Mouse (Mus musculus) kidney, postnatal 25 days (tissue): ENCODE results near the gene Eef1akmt2.

ENCODE experiments used
- DNase-seq, 2 experiments: peaks; one replicate each; pipeline ENCODE4 v3.0.0; 2021; ENCODE audit warnings: mixed read lengths in 2 of 2

Eef1akmt2 gene

GRCm38 (mm10) chr7:132852173-132852844 lies at the start of gene Eef1akmt2:
Gene Eef1akmt2, minus strand, starts transcription at chr7:132852673.
- peak; percentile 82 to 90 for DNase-seq

DNA sequence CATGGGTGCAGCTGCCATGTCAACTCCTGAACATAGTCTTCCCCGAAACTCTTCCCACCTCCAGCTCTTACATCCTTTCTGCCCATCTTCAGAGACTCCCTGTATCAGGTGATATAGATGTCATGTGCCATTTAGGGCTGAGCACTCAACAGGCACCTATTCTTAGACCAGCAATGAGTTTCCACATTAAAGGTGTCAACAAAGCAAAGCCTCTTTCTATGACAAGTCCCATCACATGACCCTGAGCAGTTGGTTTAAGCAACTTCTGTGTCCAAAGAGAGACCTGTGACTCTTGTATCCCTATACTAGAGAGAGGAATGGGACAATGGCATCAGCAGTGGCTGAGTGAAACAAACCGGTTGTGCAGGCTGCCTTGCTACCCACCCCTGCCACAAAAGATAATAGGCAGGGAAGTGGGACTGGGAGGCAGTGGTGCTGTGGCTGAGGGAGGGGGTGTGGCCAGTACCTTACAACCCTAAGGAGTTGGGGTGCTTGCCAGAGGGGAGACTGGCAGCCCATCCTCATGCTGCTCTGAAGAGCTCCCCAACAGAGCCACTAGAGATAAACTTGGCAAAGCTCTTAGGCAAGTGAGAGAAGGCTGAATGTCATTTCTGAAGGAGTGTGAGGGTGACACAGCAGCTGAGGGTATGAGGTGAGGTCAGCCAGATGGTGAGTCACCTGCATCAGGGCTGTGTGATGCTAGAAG lies 48.5 kb upstream of the Eef1akmt2 start:
- DNase-seq: no peak

DNA sequence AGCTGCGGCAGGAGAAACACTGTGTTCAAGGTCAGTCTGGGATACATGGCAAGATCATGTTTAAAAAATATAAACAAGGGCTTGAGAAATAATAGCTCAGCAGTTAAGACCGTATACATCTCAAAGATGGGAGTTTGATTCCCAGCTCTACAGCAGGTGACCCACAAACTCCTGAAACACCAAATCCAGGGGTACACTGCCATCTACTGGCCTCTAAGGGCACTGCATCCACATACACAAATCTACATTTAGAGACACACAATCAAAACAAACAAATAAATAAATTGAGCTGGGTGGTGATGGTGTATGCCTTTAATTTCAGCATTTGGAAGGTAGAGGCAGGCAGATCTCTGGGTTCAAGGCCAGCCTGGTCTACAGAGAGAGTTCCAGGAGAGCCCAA lies 45.8 kb upstream of the Eef1akmt2 start:
- peak in 1 of 2 experiments; percentile 56 for DNase-seq

DNA sequence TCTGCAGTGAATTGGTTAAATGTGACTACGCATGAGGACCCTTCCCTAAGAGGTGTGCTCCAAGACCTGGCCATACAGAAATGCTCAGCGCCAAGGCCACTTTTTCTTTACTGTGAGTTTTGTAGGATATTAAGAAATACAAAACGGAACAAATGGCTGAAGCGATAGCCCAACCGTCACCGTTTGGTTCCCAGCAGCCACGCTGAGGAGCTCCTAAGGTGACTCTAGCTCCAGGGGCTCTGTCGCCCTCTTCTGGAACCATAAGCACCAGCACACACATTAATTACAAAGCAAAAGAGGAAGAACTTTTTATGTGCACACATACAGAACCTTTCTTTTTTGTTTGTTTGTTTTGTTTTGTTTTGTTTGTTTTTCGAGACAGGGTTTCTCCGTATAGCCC lies 44.8 kb upstream of the Eef1akmt2 start:
- no peak for DNase-seq

- DNase-seq: peak; percentile 59 to 74
Observed at GRCm38 (mm10) chr7:132896206-132896815, 43.8 kb upstream of the Eef1akmt2 start.

DNA sequence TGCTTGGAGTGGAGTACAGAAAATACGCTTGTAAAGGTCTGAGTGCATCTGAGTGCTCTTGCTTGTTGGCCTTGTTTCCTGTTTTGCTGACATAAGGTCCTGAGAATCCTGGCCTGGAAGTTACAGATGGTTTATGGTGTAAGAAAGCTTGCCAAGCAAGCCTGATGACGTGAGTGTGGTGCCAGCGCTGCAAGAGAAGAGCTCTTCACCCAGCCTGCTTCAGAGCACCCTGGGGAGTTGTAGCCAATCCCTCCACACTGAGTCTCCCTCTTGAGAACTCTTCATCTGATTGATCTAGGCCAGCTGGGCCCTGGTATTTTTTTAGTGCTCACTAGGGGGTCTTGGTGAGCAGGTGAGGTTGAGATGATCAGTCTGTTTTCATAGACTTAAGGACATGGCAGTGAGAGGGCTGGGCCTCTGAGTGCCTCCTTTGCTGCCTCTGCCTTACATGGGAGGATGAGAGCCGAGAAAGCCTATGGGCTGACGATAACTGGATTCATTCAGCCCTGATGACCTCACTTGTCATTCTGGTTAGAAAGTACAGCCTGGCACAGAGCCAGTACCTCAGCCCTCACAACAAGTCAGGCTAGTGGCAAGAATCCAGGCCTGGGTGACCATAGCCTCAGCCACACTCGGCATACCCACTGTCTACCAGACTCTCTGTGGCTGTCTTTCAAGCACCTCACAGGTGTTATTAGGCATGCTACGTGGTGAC lies 42.5 kb upstream of the Eef1akmt2 start:
- peak; percentile 63 to 71 for DNase-seq

GRCm38 (mm10) chr7:132893336-132893735 lies 40.9 kb upstream of the Eef1akmt2 start:
- no peak for DNase-seq

- DNase-seq: no peak
Observed at GRCm38 (mm10) chr7:132892806-132893205, 40.3 kb upstream of the Eef1akmt2 start.

GRCm38 (mm10) chr7:132892311-132892661 lies 39.8 kb upstream of the Eef1akmt2 start:
- no peak for DNase-seq

GRCm38 (mm10) chr7:132891561-132892310 lies 39.3 kb upstream of the Eef1akmt2 start:
- DNase-seq: peak; percentile 27 to 72

DNA sequence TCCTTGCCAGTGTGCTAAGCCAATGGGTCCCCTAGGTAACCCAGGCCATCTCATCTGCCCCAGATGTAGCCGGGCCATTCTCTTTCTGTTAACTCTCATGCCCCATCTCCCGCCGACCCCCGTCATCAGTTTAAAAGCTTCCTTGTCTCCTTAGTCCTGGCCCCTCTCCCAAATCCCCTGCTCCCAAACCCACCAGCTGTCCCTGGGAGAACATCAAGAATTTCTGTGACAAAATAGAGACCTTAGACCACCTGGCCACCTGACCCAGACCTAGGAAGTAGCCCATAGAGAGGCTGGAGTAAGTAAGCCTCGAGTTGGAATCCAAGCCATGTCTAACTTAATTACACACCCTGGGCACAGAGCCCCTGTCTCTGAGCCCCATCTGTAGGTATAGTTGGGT lies 37.7 kb upstream of the Eef1akmt2 start:
- no peak for DNase-seq

DNA sequence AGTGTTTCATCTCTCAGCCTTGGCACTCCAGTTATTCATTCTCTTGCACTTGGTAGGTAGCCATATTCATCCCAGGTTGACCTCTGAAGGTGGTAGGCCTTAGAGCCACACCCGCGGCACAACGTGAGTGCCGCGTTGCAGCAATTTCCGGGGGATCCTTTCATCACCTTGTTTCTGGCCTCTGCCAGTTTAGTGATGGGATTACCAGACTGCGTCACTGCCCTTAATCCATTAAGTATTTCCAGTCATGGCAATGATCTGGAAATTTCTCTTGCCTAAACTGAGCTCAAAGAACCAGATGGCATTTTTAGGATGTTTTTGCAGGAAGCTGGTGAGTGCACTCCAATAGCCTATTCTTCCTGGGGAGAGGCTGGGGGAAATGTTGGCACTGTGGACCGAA lies 37.2 kb upstream of the Eef1akmt2 start:
- no peak for DNase-seq

DNA sequence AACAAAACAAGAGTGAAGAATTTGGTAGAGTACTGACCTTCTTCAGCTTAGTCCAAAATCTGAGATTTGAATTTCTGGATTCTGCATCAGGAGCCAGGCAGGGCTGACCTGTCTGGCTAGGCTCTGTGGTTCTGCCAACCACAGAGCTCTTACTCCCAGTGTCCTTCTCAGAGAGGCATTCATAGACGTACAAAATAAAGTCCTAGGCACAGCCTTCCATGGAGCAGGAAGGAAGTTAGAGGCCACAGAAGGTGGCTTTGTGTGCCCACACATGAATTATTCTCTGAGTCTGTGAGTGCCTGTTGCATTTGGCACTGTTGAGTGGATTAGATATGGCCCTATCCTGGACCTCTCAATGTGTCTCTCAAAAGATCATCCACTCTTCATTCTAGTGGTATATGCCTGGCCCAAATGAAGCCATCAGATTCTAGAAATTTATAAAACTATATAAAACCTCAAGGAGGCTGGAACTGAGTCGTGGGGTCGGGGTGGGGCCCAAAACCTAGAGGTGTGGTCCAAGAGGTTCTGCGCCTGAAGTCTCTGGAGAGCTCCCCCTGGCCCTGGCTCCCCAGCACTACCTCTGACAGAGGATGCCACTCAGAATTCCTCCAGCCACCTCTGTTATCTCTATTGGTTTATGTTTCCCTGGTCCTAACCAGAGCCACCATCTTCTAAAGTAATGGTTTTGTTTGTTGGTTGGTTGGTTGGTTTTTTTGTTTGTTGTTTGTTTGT lies 36.2 kb upstream of the Eef1akmt2 start:
- no peak for DNase-seq

GRCm38 (mm10) chr7:132888052-132888451 lies 35.6 kb upstream of the Eef1akmt2 start:
- DNase-seq: no peak

DNA sequence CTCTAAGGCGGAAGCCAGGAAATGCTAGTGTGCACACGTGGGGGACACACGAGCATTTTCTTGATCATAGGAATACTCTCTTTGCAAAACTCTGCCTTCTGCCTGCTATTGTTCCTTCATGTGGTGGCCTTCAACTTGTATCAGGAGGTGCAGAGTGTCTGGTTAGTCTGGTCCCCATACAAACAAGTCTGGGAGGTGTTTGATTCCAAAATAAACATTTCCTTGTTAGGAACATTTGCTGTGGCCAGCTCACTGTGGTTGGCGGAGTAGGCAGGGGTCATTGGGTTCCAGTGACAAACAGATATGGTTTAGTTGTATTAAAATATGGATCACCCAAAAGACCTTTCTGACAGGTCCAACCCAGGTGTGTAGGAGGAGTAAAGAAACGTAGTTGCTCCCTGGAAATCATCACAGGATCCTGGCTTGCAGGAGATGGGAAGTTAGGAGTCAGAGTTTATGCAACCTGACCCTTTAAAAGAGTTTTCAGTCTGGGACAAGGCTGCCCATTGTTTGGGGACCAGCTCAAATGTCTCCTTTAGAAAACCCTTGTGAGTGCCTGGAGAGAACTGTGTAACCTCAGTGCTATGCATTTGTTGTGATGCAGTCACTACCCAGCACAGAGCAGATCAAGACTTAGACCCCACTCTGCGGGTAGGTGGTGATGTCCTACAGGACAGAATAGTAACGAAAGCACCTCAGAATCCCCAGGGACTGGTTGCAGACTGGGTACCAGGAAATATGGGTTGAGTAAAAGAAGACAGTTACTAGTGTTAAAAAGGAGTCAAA lies 34.7 kb upstream of the Eef1akmt2 start:
- no peak for DNase-seq

DNA sequence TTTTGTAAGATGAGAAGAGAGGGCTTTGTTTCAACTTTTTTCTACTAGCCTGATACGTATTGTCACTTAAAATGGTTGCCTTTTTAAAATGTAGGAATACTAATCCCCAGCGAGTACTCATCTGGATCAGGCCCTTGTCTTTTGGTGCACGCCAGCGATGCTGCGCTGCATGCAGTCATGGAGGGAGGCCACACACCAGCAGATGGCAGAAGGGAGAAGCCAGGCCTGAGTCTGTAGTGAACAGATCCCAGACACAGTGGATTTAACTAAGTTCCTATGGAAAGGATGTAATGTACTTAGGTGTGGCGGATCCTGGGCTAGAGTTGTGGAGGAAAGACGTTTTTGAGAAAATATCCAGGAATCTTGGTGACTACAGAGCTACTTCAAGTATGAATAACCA lies 31.6 kb upstream of the Eef1akmt2 start:
- no peak for DNase-seq

DNA sequence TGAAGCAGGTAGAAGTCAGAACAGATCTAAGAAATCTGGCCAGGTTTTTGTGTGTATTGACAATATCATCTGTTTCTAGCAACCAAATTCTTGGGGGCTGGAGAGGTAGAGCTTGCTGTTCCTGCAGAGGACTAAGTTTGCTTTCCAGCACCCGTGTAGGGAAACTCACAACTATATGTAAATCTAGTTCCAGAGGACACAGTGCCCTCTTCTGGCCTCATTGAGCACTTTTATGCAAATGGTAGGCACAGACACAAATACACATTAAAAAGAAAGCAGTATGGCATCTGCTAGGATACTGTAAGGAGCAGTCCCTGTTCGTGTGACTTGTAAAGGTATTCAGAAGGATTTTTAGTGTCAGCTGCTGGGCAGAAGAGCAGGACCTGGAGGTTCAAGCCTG lies 29.9 kb upstream of the Eef1akmt2 start:
- DNase-seq: peak in 1 of 2 experiments; percentile 33

DNA sequence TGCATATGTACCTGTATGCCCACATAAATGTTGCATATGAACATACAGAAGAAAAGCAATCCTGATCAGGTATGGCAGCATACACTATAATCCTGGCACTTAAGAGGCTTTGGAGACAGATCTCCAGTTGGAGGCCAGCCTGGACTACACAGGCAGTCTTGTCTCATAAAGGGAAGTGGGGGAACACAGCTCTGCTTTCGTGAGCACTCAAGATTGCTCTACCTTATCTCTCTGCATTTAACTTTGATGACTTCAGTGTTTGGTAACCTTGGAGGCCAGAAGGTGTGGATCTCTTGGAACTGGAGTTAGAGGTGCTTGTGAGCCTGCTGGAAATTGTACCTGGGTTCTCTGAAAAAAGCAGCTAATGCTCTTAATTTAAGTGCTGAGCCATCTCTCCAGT lies 27.8 kb upstream of the Eef1akmt2 start:
- no peak for DNase-seq

- DNase-seq: peak; percentile 70 to 86
Observed at GRCm38 (mm10) chr7:132875391-132876086, 23.1 kb upstream of the Eef1akmt2 start.

DNA sequence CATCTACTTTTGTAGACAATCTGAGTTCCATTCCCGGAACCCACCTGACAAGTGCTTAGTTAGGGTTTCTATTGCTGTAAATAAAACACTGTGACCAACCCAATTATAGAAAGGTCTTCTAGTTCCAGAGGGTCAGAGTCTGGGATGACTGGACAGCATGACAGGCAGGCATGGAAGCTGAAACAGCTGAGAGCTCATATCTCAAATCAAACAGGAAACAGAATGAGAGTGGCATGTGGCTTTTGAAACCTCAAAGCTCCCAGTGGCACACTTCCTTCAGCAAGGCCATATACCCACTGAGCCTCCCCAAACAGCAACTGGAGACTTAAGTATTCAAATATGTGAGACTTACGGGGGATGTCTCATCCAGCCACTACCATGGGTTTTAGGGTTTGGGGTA lies 20.6 kb upstream of the Eef1akmt2 start:
- DNase-seq: no peak

DNA sequence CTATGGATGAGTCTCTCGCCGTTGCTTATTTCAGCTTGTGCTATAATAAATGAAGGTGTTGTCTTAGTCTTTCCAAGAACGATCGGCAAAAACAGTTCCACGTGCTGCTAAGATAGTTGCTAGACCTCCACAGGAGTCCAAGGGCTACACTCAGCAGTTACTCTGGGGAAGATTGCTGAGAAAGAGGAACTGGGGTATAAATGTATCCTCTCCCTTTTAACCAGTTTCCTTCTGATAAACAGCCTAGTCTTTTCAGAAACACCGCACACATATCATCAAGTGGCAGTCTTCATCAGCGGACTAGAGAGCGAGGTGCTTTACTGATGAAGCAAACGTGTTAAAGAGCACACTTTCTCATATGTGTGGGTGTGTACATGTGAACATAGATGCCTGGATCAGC lies 13.8 kb upstream of the Eef1akmt2 start:
- DNase-seq: no peak
